Mouse (Mus musculus): ENCODE measurements around the gene Tm9sf2.
"Not testable (repeated sequence)": the region's sequence is repeated elsewhere in the genome, so short reads cannot be mapped to it uniquely, and the experiment has no call there.

Gene Tm9sf2

GRCm38 (mm10) chr14:122106822-122107468, at the start of gene Tm9sf2:
TSS of gene Tm9sf2 (plus strand) at chr14:122107038.
- peak; percentile 87 for DNase-seq (ENCODE audit: low read depth, low spot score)

GRCm38 (mm10) chr14:122057941-122058346, 48.9 kb upstream of the Tm9sf2 start:
- no peak for DNase-seq (ENCODE audit: low read depth, low spot score)

GRCm38 (mm10) chr14:122060642-122061041, 46.2 kb upstream of the Tm9sf2 start:
- DNase-seq (ENCODE audit: low read depth, low spot score): peak; percentile 22

GRCm38 (mm10) chr14:122061376-122061775, 45.5 kb upstream of the Tm9sf2 start:
- DNase-seq (ENCODE audit: low read depth, low spot score): no peak

- no peak for DNase-seq (ENCODE audit: low read depth, low spot score)
Measured at GRCm38 (mm10) chr14:122062411-122063090, 44.3 kb upstream of the Tm9sf2 start.

GRCm38 (mm10) chr14:122063599-122063998, 43.2 kb upstream of the Tm9sf2 start:
- no peak for DNase-seq (ENCODE audit: low read depth, low spot score)

- DNase-seq (ENCODE audit: low read depth, low spot score): peak; percentile 36
Measured at GRCm38 (mm10) chr14:122064519-122064918, 42.3 kb upstream of the Tm9sf2 start.

- DNase-seq (ENCODE audit: low read depth, low spot score): no peak
Measured at GRCm38 (mm10) chr14:122066243-122066642, 40.6 kb upstream of the Tm9sf2 start.

- not testable (repeated sequence) for DNase-seq (ENCODE audit: low read depth, low spot score)
Measured at GRCm38 (mm10) chr14:122068036-122068435, 38.8 kb upstream of the Tm9sf2 start.

GRCm38 (mm10) chr14:122068801-122069695, 37.8 kb upstream of the Tm9sf2 start:
- DNase-seq (ENCODE audit: low read depth, low spot score): no peak

GRCm38 (mm10) chr14:122069948-122070347, 36.9 kb upstream of the Tm9sf2 start:
- DNase-seq (ENCODE audit: low read depth, low spot score): no peak

- DNase-seq (ENCODE audit: low read depth, low spot score): no peak
Measured at GRCm38 (mm10) chr14:122073422-122073821, 33.4 kb upstream of the Tm9sf2 start.

- DNase-seq (ENCODE audit: low read depth, low spot score): no peak
Measured at GRCm38 (mm10) chr14:122074360-122074759, 32.5 kb upstream of the Tm9sf2 start.

- no peak for DNase-seq (ENCODE audit: low read depth, low spot score)
Measured at GRCm38 (mm10) chr14:122075485-122076200, 31.2 kb upstream of the Tm9sf2 start.

- DNase-seq (ENCODE audit: low read depth, low spot score): no peak
Measured at GRCm38 (mm10) chr14:122077017-122077416, 29.8 kb upstream of the Tm9sf2 start.

GRCm38 (mm10) chr14:122079428-122079827, 27.4 kb upstream of the Tm9sf2 start:
- peak; percentile 24 for DNase-seq (ENCODE audit: low read depth, low spot score)

GRCm38 (mm10) chr14:122079921-122080320, 26.9 kb upstream of the Tm9sf2 start:
- DNase-seq (ENCODE audit: low read depth, low spot score): no peak

- no peak for DNase-seq (ENCODE audit: low read depth, low spot score)
Measured at GRCm38 (mm10) chr14:122081308-122081707, 25.5 kb upstream of the Tm9sf2 start.

- DNase-seq (ENCODE audit: low read depth, low spot score): no peak
Measured at GRCm38 (mm10) chr14:122083499-122083898, 23.3 kb upstream of the Tm9sf2 start.

- no peak for DNase-seq (ENCODE audit: low read depth, low spot score)
Measured at GRCm38 (mm10) chr14:122087956-122088355, 18.9 kb upstream of the Tm9sf2 start.

GRCm38 (mm10) chr14:122092363-122092762, 14.5 kb upstream of the Tm9sf2 start:
- DNase-seq (ENCODE audit: low read depth, low spot score): no peak

- no peak for DNase-seq (ENCODE audit: low read depth, low spot score)
Measured at GRCm38 (mm10) chr14:122096331-122096730, 10.5 kb upstream of the Tm9sf2 start.

All from c-Kit-negative CD71-positive TER-119-positive erythroid progenitor cells, embryonic 14.5 days (primary cell).